In genomic region chr8:117465250-117465649, GRCm38 (mm10) we compare ENCODE assay signal across 8 mouse cellular contexts. TPM values are rescaled to one million over a fixed set of nuclear protein-coding genes. Genes with fewer than 3 reads are reported as not detected.
DNase-seq lines count a peak whose midpoint lies in the region; ATAC-seq and TF ChIP-seq lines count a peak whose summit lies in the region.

No protein-coding gene starts in this region.

- H3K27me3 ChIP-seq in forebrain, postnatal 0 days (ENCODE audit: insufficient read depth, low read length) = no peaks in the 10 kb centered on the region
- H3K27me3 ChIP-seq in midbrain, embryonic 16.5 days (ENCODE audit: control insufficient read depth, insufficient read depth, low read depth, low read length) = no peaks in the 10 kb centered on the region
- H3K27me3 ChIP-seq in stomach, embryonic 15.5 days (replicated peaks) = no peaks in the 10 kb centered on the region

- 0 out of 2 replicates have a peak, but pooled peaks cover 3% of the 10 kb centered on the region for H3K36me3 ChIP-seq in forebrain, postnatal 0 days (ENCODE audit: insufficient read depth)
- no peaks in the 10 kb centered on the region; the same call in 1 of the 2 replicates for H3K36me3 ChIP-seq in midbrain, embryonic 16.5 days (ENCODE audit: control insufficient read depth, insufficient read depth, low read length)
- no peaks in the 10 kb centered on the region for H3K36me3 ChIP-seq in stomach, embryonic 15.5 days

- WGBS in forebrain, postnatal 0 days = 27% methylated on average over 5 of the region's 5 CpGs
- WGBS in midbrain, embryonic 16.5 days = 34% methylated on average over 5 of the region's 5 CpGs
- 32% methylated on average over 5 of the region's 5 CpGs for WGBS in stomach, embryonic 15.5 days

- no peak overlapping the region for H3K4me2 ChIP-seq in forebrain, postnatal 0 days (ENCODE audit: low read depth)
- no peak overlapping the region for H3K4me2 ChIP-seq in midbrain, embryonic 16.5 days (ENCODE audit: low read length)
- H3K4me2 ChIP-seq in stomach, embryonic 15.5 days = no peak overlapping the region

- peak; percentile 79 for ATAC-seq in forebrain, postnatal 0 days
- peak; percentile 67 for ATAC-seq in midbrain, embryonic 16.5 days
- peak; percentile 65 for ATAC-seq in stomach, embryonic 15.5 days (ENCODE audit: insufficient read depth, low FRiP score, low read depth)

- no peaks in the 10 kb centered on the region for H3K9me3 ChIP-seq in forebrain, postnatal 0 days (ENCODE audit: low read length)
- no peaks in the 10 kb centered on the region for H3K9me3 ChIP-seq in midbrain, embryonic 16.5 days (replicated peaks; ENCODE audit: control insufficient read depth, low read length, poor library complexity, severe bottlenecking)
- H3K9me3 ChIP-seq in stomach, embryonic 15.5 days = no peaks in the 10 kb centered on the region

- H3K9ac ChIP-seq in forebrain, postnatal 0 days = no peak overlapping the region
- H3K9ac ChIP-seq in midbrain, embryonic 16.5 days (ENCODE audit: low read depth, low read length) = no peak overlapping the region
- H3K9ac ChIP-seq in stomach, embryonic 15.5 days = no peak overlapping the region

- H3K4me3 ChIP-seq in forebrain, postnatal 0 days (ENCODE audit: low read depth, low read length) = no peak overlapping the region
- H3K4me3 ChIP-seq in midbrain, embryonic 16.5 days (ENCODE audit: low read depth, low read length) = no peak overlapping the region
- no peak overlapping the region for H3K4me3 ChIP-seq in stomach, embryonic 15.5 days (replicated peaks)

- peak; percentile 55 for DNase-seq in urinary bladder, postnatal 25 days (ENCODE audit: low spot score)
- no peak for DNase-seq in urinary bladder, postnatal 10 days (ENCODE audit: low spot score)
- DNase-seq in cerebellum, adult 11-12 months = peak; percentile 23
- peak; percentile 92 for DNase-seq in forebrain, postnatal 0 days
- peak; percentile 45 to 58 for DNase-seq in kidney, adult 8-10 months
- DNase-seq in liver = peak; percentile 64

- peak; percentile 92 for TF ChIP-seq CTCF in forebrain, postnatal 0 days (IDR thresholded peaks at IDR 0.05; ENCODE audit: low read depth)

- no peak overlapping the region for H3K27ac ChIP-seq in forebrain, postnatal 0 days (ENCODE audit: low read depth, low read length)
- peak overlapping the region; percentile 28; the same call in 1 of the 2 replicates for H3K27ac ChIP-seq in midbrain, embryonic 16.5 days (ENCODE audit: low read length)
- H3K27ac ChIP-seq in stomach, embryonic 15.5 days = no peak overlapping the region

- no peaks in the 10 kb centered on the region for H3K4me1 ChIP-seq in forebrain, postnatal 0 days (ENCODE audit: insufficient read depth)
- H3K4me1 ChIP-seq in midbrain, embryonic 16.5 days (ENCODE audit: control insufficient read depth, insufficient read depth, low read length) = peaks cover 8% of the 10 kb centered on the region
- peaks cover 6% of the 10 kb centered on the region for H3K4me1 ChIP-seq in stomach, embryonic 15.5 days

RNA-seq across cellular contexts. Expression of gene Plcg2, which starts 32.8 kb away (rescaled TPM):
- total RNA-seq in forebrain, postnatal 0 days (2014; rRNA removed) = 1.8 TPM in 2 replicates
- 0.63 and 1.1 TPM in 2 replicates for polyA plus RNA-seq in forebrain, postnatal 0 days (2015; fragmentation: Nextera tagmentation; extraction: Ambion mirVana)
- 0.89 and 1.2 TPM in 2 replicates for polyA plus RNA-seq in midbrain, embryonic 16.5 days (2015; fragmentation: Nextera tagmentation; extraction: Ambion mirVana)
- 4.2 and 4.9 TPM in 2 replicates for polyA plus RNA-seq in stomach, embryonic 15.5 days (2015; fragmentation: Nextera tagmentation; extraction: Ambion mirVana)
